Mouse (Mus musculus): ENCODE data around the gene Per2.

Gene Per2

GRCm38 (mm10) chr1:91458223-91458861 lies 782 bp downstream of the Per2 start:
- DNase-seq (ENCODE audit: low read depth, low spot score), result no peak

- no peak for DNase-seq (ENCODE audit: low read depth, low spot score)
Observed at GRCm38 (mm10) chr1:91457698-91458097, 1.4 kb downstream of the Per2 start.

- DNase-seq (ENCODE audit: low read depth, low spot score), result no peak
Observed at GRCm38 (mm10) chr1:91457116-91457515, 2.0 kb downstream of the Per2 start.

GRCm38 (mm10) chr1:91456301-91456801 lies 2.8 kb downstream of the Per2 start:
- DNase-seq (ENCODE audit: low read depth, low spot score), result no peak

- no peak for DNase-seq (ENCODE audit: low read depth, low spot score)
Observed at GRCm38 (mm10) chr1:91455661-91456161, 3.4 kb downstream of the Per2 start.

GRCm38 (mm10) chr1:91454927-91455326 lies 4.2 kb downstream of the Per2 start:
- DNase-seq (ENCODE audit: low read depth, low spot score), result no peak

GRCm38 (mm10) chr1:91454366-91454765 lies 4.8 kb downstream of the Per2 start:
- no peak for DNase-seq (ENCODE audit: low read depth, low spot score)

GRCm38 (mm10) chr1:91453932-91454331 lies 5.2 kb downstream of the Per2 start:
- DNase-seq (ENCODE audit: low read depth, low spot score), result no peak

- no peak for DNase-seq (ENCODE audit: low read depth, low spot score)
Observed at GRCm38 (mm10) chr1:91451547-91452084, 7.5 kb downstream of the Per2 start.

GRCm38 (mm10) chr1:91450851-91451250 lies 8.3 kb downstream of the Per2 start:
- DNase-seq (ENCODE audit: low read depth, low spot score), result no peak

GRCm38 (mm10) chr1:91448688-91449087 lies 10.4 kb downstream of the Per2 start:
- no peak for DNase-seq (ENCODE audit: low read depth, low spot score)

- no peak for DNase-seq (ENCODE audit: low read depth, low spot score)
Observed at GRCm38 (mm10) chr1:91446511-91446910, 12.6 kb downstream of the Per2 start.

GRCm38 (mm10) chr1:91446060-91446459 lies 13.1 kb downstream of the Per2 start:
- DNase-seq (ENCODE audit: low read depth, low spot score), result no peak

- DNase-seq (ENCODE audit: low read depth, low spot score), result no peak
Observed at GRCm38 (mm10) chr1:91444841-91445830, 14.0 kb downstream of the Per2 start.

GRCm38 (mm10) chr1:91442350-91442990 lies 16.7 kb downstream of the Per2 start:
- DNase-seq (ENCODE audit: low read depth, low spot score), result no peak

- DNase-seq (ENCODE audit: low read depth, low spot score), result no peak
Observed at GRCm38 (mm10) chr1:91441855-91442254, 17.3 kb downstream of the Per2 start.

GRCm38 (mm10) chr1:91439776-91440175 lies 19.3 kb downstream of the Per2 start:
- no peak for DNase-seq (ENCODE audit: low read depth, low spot score)

GRCm38 (mm10) chr1:91437573-91437972 lies 21.6 kb downstream of the Per2 start:
- DNase-seq (ENCODE audit: low read depth, low spot score), result no peak

GRCm38 (mm10) chr1:91437083-91437400 lies 22.1 kb downstream of the Per2 start:
- DNase-seq (ENCODE audit: low read depth, low spot score), result no peak

- DNase-seq (ENCODE audit: low read depth, low spot score), result no peak
Observed at GRCm38 (mm10) chr1:91436380-91437082, 22.6 kb downstream of the Per2 start.

- no peak for DNase-seq (ENCODE audit: low read depth, low spot score)
Observed at GRCm38 (mm10) chr1:91435606-91436130, 23.5 kb downstream of the Per2 start.

All from forelimb bud, embryonic 11.5 days (tissue).